Mouse (Mus musculus) embryo, embryonic 11.5 days (tissue): ENCODE measurements at regions not wholly inside any gene's neighbourhood (a gene's known extent, or its start where the extent isn't known, plus 50 kb on each side); places are given as distances from the start of the nearest gene placed in this dataset.
A peak's percentile ranks its signal among the peaks of the same experiment; 100 is the strongest.

Source experiments
- DNase-seq: peaks from one replicate; pipeline ENCODE4 v3.0.0-alpha.2; 2012; ENCODE audit warnings: low read depth, low spot score

DNA sequence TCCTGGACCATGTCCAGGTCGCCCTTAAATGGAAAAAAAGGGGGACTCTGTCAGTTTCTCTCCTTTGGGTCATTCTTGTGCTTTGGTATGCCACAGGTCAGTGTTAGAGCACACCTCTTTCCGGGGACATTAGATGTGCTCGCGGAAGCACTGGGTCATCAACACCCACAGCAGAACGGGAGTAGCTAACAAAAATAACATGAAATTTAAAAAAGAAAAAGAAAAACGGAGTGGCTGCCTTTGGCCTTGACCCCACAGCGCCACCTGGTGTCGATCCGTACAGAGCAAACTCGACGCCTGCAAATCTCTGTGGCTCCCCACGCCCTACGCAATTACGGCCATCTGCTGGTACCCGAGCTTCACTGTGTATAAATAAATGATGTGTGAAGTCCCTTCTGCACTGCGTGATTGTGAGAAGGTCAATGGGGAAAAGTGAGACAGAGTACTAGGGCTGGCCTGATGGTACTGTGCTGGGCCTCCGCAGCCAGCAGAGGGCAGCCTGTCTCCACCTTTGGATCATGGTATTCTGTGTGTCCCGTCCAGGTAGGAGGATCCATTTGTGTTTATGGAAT, 99.0 kb upstream of the Slc7a12 start:
- peak; percentile 43 for DNase-seq

DNA sequence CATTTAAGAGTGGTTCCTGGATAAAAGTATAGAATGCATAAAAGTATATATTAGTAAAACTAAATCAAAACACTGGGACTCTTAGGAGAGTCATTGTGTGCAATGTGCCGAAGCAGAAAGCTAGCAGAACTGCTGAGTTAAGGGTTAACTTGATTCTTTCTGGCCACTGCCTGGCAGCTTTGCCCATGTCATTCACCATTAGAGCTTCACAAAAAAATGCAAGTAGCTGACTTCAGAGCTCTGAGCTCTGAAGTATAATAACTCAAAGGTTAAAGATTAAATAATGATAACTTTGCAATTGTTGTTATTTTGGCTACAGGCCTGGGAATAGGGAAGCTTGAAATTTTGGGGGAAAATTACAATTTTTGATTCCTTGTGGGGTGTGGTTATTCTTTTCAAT, 89.8 kb upstream of the Slc7a12 start:
- DNase-seq: no peak

DNA sequence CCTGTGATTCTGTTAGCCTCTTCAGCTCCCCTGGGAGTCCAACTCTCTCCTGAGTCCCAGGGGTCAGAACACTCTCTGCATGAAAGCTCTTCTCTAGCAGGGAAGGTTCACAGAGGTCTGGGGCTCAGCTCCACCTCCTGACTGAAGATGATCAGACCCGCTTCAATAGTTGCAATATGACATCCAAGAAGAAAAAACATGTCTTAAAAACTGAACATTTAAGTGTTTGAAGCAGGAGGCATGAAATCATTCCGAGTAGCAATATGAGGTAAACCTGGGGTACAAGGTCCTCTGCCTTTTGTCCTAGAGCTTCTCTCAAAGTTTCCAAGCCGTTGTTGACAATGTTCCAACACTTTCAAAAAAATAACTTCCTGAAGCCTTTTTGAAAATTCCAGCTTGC, 81.8 kb upstream of the Slc7a12 start:
- no peak for DNase-seq

DNA sequence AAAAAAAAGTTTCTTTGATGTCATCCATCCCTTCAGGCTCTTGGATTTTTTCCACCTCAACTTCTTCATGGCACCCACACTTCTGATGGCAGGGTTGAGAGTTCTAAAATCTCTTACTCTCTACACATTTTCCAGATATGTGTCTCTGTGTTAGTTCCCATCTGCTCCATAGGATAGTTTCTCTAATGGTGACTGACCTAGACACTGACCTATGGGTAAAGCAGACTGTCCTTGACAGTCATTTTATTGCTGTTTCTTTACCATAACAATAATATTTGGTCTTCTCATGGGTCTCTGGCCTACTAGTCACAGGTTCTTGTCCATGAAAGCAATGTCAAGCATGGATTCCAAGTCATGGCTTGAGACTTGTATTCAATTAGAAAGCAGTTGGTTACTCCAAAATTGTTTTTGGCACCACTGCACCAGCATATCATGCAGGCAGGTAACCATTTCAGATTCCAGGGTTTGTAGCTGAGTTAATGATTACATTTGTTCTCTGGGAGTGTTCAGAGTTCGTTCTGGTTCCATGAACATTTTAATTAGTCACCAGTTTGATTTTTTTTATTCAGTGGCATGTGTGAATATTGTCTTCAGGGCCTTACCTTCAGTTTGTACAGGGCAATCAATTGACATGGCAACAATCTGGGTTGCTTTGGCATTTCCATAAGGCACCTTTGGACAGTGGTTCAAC, 71.9 kb upstream of the Slc7a12 start:
- no peak for DNase-seq
